Mouse (Mus musculus): ENCODE measurements at regions not wholly inside any gene's neighbourhood (a gene's known extent, or its start where the extent isn't known, plus 50 kb on each side); places are given as distances from the start of the nearest gene placed in this dataset.

DNA sequence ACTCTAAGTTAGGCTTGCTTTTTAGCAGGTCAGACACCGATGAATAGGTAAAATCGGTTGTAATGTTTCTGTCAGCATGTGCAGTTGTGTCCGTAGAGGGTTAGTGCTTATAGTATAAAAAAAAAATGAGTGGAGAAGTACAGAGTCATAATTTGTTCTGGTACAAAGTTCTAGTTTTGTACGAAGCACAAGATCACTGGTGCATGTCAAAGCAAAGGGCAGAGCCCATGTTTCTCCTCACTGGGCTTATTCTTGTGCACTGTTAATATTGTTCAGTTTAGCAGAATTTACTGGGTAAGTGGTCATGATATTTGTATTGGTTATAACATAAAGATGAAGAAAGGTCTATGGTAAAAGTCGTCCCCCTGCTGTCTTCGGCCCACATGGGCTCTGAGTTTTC, 330.4 kb upstream of the Fam241a start:
- no peak for DNase-seq (ENCODE audit: low spot score)

DNA sequence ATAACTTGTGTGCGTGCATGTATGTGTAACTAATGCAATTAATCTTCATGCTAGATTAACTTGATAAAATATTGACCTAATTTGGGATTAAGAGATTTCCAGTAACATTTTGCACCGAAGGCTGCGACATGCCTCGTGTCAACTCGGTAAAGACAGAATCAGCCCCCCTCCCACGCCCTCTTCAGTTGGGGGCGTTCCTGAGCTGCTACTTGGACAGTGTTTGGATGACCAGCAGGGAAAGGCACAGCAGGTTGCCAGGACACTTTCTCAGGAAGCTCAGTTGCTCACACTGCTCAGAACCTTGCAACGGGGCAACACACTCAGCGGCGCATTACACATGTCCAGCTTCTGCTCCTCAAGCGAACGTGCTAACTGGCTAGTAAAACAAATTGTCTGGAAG, 326.2 kb upstream of the Fam241a start:
- DNase-seq (ENCODE audit: low spot score), result no peak

DNA sequence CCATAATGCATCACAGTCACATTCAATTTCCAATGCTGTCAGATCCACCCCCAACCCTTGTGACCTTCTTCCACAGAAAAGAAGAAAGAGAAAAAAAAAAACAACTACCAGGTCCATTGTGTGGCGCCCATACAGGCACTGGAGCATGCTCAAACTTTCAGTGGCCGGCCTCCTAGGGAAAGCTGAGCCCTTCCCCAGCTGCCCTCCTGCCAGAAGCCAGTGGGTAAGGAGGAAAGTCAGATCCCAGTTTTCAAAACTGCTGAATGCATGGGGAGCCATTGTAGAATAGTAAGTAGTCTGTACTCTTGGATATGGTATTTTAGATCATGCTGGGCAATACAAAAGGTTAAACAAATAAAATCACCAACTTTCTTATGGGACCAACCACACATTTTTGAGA, 325.5 kb upstream of the Fam241a start:
- DNase-seq (ENCODE audit: low spot score), result no peak

DNA sequence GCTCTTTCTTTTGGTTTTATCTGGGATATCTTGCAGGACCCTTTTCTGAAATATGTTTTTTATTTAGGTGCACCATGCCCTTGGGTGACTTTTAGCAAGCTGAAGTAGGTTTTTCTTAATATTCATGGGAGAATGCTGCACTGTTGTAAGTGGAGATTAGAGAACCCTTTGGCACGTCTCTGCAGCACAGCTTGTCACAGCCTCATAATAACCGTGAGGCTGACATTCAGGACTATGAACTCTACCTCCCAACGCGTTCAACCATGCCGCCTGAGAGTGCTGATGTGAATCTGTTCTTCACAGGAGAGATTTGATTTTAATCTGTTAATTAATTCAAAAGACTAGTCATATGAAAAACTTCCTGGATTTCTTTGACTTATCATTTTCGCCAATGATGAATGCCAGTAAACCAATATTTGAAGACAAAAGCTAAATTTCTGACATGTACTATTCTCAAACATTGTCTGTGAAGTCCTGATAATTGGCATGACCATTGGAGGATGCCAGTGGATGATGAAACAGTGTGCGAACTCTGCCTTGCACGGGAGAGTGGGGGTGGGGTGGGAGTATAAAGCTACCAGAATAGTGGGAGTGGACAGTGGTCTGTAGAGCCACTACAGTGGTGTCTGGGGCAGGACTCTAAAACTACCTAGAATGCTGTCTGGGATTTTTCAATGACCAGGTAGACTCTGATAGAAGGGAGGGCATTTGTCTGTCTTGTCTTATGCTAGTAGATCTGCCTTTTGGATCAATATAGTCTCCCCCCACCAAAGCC, 324.8 kb upstream of the Fam241a start:
- no peak for DNase-seq (ENCODE audit: low spot score)

DNA sequence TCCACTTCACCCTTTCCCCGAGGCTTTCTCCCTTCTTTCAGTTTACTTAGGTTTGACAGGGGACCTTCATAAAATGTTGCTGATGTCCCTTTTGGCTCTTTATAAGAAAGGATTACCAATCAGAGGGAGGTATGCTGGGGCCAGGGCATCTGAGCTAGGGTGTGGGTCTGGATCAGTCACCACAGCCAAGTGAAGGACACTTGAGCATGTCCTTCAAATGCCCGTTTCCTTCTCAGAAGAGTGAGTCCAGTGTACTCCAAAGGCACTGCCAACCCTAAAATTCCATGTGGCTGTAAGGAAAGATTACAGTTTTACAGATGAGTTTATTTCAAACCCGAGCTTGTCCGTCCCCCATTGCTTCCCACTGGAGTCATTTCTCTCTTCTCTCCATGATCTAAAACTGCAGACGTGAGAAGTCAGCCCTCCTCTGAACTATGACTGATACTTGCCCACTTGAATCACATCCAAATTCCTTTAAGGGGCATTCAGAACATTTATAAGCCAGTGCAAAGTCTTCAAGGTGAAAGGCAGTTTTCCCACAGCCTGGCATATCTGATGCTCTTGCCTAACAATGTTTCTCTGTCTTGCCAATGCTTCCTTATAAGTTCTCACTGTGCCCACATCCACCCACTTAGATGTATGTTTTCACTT, 321.8 kb upstream of the Fam241a start:
- DNase-seq (ENCODE audit: low spot score), result no peak

DNA sequence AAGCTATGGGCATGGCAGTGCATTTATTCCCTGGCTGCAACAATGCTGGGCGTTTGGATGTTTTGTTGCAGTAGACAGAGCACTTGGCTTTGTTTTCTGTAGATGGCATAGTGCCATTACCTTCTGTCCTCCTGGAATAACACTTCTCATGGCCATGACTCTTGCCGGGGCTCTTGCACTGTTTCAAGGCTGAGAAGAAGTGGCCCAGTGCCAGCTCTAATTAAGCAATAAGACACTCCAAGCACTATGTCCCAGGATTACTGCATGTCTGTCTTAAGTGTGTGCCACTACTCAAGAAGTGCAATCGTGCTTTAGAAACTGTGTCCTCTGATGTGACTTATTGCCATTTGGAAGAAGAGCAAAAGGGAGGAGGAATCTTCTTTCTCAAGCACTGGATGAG, 316.1 kb upstream of the Fam241a start:
- DNase-seq (ENCODE audit: low spot score), result no peak

DNA sequence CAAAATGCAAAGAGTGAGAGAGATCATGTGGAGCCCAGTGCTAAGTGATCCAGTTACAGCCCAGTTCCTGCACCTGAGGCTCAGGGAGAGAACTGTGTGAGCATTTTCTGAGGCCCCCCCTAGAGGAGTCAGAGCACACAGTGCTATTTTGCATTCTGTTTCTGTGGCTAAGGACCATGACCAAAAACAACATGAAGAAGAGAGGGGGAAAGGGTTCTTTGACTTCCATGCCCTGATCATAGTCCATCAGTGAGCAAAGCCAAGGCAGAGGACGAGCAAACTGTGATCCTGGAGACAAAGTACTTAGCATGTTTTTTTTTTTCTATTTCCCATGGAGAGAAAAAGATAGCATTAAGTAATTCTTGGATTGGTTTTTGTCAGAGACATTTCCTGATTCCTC, 314.5 kb upstream of the Fam241a start:
- no peak for DNase-seq (ENCODE audit: low spot score)

DNA sequence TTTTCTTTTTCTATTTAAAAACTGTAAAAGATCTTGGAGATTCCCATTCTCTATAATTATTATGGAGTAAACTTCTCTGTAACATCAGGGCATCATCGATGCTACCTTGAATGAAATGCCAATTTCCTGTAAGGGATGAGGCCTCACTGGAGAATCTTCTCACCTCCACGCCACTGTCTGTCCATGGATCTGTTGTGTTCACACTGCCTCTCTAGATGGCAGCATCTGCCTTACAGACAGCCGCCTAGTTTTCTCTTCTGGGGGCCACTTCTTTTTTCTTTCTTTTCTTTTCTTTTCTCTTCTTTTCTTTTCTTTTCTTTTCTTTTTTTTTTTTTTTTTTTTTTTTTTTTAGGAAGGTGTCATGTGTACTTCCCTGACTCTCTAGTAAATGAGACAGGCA, 310.8 kb upstream of the Fam241a start:
- DNase-seq (ENCODE audit: low spot score), result no peak

DNA sequence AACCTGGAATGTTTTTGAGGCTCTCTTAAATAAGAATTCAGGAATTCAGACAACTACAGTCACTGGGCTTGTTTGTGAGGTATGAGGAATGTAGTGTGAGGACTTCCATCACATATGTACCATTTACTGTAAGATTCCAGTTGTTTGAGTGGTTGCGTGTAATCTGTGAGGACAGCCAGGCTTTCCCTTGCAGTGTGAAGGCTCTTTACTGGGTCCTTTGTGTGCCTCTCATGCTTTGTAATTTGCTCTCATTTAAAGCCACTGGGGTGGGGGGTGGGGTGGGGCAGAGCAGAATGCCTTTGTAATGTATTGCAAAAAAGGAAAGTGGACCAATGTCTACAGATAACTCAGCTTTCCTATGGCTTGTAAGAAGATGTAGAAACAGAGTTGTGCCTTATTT, 310.4 kb upstream of the Fam241a start:
- DNase-seq (ENCODE audit: low spot score), result no peak

DNA sequence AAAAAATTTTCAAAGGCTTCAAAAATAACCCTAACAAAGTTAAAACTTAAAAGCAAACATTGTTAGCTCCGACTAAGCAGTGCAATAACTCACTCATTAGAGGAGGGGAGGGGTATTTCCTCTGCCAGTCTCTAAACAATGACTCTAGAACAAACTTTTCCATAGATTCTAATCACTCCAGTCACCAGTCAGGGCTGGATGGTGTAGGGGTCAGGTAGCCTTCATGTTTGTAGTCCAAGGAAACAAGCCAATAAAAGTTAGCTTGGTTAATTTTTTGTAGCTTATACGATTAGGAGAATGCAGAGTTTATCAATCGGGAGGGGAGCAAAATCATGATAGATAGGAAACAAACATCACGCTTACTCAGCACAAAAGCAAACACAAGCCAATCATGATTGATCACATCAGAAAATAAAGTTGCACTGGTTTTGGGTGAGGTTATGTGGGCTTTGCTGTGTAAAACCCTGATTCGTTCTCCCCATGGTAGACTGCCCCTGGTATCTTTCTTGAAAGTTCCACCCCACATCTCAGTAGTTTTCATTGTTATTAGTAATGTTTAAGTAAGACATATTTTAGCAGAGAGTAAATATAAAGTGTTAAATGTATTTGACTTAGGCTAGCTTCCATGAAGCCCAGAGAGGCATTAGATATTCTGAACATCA, 304.6 kb upstream of the Fam241a start:
- no peak for DNase-seq (ENCODE audit: low spot score)

DNA sequence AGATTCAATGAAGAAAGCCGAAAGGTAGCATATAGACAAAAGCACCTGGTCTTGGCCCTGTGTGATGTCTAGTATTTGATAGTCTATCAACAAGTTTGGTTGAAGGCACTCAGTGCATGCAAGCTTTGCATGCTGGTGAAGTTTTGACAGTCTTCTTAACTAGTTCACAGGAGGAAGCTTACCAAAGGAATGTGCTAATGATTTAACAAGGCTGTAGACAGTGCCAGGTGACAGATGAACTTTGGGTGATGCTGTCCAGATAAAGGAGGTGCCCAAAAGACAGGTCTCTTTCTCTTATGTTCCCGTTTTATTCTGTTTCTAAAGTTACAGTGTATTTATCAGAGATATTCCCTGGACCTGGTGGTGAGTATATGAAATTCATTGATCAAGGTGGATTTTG, 303.3 kb upstream of the Fam241a start:
- DNase-seq (ENCODE audit: low spot score), result no peak

DNA sequence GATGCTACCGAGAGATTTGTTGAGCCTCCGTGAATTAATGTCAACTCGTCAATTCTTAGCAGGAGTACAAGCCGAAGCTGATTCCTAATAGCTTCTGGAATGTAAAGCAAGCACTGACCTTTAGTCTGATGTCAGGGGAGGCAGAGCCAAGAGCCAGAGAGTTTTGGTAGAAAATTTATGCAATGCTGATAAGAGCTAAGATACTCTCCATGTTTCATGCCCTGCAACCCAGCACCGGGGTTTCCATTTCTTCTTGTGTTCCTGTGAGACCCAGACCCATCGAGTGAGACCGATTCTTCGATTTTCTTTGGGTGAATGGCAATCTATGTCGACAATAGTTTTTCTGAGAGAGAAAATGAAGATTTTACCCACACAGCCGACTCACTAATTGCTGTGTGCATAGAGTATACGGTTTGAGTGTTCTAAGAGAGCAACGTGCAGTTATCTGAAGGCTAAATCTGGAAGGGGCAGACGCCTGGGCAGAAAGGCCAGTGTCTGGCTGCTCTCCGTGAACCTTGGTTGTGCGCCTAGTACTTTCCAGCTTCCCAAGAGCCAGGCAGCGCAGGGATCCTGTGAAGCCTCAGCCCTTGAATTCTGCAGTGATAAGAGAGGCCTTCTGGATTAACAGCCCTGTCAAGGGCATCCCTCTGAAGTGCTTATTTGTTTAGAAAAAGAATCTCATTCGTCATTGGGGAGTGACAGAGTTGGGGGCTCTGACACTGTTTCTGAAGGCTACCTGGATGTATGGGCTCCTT, 296.1 kb upstream of the Fam241a start:
- no peak for DNase-seq (ENCODE audit: low spot score)

DNA sequence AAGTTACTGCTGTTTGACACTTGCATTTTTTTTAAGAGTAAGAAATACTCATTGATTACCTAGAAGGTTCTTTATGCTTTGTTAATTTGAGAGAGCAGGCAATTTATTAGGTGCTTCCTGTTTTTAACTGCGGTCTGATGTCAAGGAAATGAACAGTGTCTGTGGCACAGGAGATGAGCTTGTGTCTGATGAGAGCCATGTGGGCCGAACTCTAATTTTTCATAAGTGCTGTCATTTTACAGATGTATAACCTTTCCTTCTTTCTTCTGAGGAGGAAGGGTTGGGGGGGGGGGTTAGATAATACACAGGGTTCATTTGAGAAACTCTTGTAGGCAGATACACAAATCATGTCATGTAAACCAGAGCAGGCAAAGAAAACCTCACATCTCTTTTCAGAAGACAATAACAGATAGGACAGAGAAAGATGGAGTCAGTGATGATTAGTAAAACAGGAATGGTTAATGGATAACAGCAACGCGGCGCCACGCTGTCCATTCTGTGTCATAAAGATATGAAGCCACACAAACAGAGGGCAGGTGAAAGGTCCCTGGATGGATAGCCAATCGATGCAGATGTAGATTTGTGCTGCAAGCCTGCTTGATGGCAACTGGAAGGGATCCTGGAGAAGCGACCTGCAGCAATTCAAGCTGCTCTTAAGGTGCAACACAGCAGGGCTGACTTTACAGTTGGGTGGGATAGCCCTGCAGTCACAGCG, 291.4 kb upstream of the Fam241a start:
- DNase-seq (ENCODE audit: low spot score), result no peak

DNA sequence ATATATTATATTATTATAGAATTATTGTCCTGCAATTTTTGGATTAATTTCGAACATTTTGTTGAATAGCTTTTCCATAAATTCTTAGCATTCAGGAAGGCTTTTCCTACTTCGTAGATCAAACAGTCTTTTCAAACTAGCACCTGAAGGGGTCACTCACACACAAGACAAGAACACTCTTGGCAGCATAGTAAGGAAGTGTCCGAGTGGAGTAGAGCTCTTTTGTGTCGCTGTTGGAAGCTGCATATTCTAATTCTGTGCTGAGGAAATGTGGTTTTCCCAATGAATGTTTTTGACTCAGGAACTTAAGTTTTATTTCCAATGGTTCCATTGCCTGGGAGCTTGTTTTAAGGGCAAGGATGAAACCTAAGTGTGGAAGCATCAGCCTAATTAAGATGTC, 290.2 kb upstream of the Fam241a start:
- no peak for DNase-seq (ENCODE audit: low spot score)

DNA sequence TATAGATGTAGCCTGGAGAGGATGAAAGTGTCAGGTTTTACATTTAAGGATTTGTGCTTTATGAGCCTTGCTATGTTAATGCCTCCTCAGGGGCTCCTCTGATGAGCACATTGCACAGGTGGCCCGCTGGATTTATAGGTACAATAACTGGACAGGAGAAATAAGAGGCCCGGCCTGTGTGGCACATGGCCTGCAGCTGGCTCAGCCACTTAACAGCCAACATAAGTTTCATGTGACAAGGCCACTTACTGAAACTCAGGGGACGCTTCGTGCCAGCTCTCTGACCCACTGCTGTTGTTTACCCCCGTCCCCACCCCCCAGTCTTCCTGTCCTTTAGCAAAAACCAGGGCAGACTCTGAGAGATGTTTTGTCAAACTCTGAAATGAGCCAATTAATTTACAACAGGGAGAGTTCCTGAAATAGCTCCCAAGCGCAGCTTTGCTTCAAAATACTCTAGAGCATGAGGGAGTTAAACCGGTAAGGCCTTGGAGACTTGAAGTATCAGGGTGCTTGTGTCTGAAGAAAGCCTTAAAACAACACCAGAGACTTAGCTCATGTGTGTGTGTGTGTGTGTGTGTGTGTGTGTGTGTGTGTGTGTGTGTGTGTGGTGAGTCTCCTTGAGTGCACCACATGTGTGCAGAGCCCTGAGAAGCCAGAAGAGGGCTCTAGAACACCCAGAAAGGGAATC, 285.2 kb upstream of the Fam241a start:
- no peak for DNase-seq (ENCODE audit: low spot score)

DNA sequence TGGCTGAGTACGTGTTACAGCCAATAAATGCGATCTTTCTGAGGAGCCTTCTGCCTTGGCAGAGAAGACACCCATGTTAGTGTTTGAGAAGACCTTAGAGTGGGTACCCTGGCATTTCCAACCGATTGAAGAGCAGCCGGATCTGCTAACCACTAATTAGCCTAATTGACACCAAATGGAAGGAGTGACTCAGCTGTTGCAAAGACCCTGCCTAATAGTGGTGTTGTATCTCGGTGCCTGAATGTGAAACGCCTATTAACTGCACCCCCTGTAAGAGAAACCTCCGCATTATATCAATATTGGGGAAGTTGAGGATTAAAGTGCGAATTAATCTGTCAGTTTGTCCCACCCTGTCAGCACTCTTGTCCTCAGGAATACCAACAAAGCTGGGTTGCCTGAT, 253.1 kb upstream of the Fam241a start:
- DNase-seq (ENCODE audit: low spot score), result no peak

DNA sequence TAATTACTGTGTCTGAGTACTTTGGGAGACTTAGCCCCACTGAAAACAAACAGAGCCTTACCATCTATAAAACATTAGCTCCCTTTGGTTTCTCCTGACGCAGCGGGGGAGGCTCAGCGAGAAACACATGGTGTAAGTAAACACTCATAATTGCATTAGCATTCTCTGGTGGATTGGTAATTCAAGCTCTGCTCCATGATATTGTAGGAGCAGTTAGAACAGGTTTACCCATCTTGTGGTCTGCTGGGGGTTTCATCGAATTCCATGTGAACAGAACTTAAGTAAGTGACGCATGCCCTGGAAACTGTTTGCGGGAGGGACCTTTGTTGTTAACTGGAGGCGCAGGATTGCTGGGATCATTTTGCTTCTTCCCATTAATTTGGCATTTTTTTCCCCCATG, 249.2 kb upstream of the Fam241a start:
- DNase-seq (ENCODE audit: low spot score), result no peak

DNA sequence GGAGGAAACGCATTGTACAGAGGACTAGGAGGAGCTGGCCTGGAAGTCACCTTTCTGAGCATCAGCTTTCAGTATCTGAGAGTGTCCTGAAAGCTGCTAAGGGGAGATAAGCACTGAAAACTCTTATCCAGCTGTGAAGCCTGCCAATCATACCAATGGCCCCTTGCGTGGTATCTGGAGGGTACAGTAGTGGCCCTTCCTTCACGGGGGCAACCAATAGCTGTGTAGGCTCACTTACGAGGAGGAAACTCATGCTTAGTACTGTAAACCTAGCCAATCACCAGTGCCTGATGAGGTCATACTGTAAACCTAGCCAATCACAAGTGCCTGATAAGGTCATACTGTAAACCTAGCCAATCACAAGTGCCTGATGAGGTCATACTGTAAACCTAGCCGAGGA, 231.7 kb upstream of the Fam241a start:
- no peak for DNase-seq (ENCODE audit: low spot score)

DNA sequence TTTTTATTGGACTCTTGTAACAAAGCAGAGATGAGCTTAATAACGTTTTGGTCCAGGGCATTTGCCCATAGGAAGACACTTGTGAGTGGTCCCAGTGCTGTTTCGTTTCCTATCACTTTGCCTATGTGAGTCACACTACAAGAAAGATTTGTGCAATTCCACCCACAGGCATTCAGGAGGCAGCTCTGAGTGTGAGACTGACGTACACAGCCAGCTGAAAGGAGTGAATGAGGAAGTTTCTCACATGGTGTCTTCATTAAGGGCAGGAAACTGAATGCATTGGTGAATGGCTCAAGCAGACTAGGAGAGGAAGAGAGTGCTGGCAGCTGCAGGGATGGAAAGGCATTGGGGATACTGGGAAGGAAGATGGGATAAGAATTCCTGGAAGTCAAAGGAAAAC, 230.5 kb upstream of the Fam241a start:
- DNase-seq (ENCODE audit: low spot score), result no peak

DNA sequence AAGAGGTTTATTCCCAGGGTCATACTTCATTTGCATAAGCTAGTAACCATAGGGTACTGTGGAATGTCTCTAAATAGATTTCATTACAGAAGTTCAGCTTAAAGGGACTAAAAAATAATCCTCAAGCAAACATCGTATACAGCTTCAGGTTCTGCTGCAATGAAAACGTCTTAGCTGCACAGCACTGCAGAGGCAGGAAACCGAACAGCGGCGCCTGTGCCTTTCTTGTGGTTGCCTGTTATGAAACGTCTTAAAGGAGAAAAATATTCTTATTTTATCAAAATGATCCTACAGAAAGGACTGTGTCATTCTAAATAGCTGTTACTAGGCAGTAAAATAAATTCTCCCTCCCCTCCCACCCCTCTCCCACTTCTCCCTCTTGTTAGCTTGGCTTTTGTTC, 226.0 kb upstream of the Fam241a start:
- DNase-seq (ENCODE audit: low spot score), result peak; percentile 64

DNA sequence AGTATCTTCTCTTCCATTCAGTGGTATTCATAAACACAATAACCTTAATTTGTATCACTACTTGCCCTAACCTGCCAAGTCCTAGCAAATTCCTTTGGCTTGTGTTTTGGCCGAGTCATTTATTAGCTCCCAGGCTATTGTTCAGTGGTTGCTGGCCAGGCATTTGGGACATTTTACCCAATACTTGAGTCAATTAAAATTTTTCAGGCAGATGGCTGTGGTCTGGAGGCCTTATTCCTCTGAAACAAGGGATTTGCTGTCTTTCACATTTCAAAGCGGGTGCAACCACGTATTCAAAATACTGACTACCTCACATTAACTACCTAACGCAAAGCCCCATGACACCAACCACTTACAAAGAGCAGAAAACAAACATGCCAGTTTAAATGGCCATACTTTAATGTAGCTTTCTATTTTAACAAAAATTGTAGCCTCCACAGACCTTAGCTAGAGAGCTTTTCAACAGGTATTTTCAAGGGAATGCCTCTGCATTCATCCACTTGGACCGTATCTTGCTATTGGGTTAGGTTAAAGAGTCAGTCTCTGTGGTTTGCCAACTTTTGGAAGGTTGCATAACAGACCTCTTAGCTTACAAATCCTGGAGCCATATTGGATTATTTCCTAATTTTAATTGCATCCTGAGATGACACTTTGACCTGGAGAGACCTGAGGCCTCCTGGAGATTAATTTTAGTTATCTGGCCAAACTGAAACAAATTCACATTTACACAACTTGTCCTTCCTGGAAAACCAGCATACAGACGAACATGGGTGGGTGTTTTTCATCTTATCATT, 224.7 kb upstream of the Fam241a start:
- DNase-seq (ENCODE audit: low spot score), result no peak
